Mouse (Mus musculus): ENCODE measurements around the gene Ythdf2.

DNA sequence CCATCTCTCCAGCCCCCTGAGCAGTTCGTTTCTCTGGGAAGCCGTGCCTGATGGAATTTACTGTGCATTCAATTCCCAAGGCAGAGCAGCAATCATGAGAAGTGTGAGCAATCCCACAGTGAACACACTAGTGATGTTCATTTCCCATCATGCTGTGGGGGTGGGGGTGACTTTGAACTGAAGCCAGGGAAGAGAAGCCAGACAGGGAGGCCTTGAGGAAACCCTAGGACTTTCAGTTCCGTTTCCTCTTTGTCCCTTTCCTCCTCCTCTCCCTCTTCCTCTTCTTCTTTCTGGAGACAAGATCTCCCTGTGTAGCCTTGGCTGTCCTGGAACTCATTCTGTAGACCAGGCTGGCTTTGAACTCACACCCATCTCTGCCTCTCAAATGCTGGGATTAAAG, 44.7 kb downstream of the Ythdf2 start:
- TF ChIP-seq CTCF (IDR thresholded peaks at IDR 0.05; ENCODE audit: low read depth), result no peak
- TF ChIP-seq EP300 (IDR thresholded peaks at IDR 0.05; ENCODE audit: low read depth), result no peak

Measured in liver, postnatal 0 days (tissue).